Mouse (Mus musculus): ENCODE results near the gene Hoxa6. TPM values are rescaled to one million over a fixed set of nuclear protein-coding genes. Genes with fewer than 3 reads are reported as not detected.

Gene Hoxa6
- total and polyA plus RNA-seq, 3 experiments = 0.58 to 2.2 (median 2.1) TPM

DNA sequence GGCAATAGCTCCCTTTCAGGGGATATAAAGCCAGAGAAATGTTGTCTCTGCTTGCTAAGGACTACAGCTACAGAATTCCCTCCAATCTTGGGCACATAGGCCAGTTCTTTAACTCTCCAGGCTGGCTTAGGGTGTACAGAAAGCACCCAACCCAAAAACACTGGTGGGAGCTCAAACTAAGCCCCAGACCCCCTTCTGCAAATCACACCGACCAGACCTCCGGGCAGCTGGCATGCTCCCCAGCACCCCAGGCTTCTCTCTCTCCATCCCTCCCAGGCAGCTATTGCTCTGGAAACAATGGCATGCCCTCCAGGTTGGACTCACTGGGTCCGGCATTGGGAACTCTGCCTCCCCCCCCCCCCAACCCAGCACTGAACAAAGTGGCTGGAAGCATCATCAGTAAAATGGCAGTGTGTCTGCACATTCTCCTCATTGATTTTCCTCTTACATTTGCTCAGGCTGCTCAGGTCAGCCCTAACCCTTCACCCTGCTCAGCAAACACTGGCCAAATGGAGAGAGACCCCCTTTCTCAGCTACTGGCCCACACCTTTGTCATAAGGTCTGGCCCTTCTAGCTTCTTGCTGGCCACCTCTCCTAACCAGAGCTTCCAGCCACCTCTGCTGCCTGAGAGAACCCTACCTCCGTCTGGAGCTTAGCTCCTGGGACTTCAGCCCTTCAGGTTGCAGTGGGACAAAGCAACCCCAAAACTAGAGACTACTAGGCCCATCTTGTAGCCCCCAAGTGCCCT lies 29.4 kb downstream of the Hoxa6 start:
- no peak overlapping the region for H3K27ac ChIP-seq (ENCODE audit: insufficient read depth, low read depth)
- TF ChIP-seq ELF1 (IDR thresholded peaks at IDR 0.05; ENCODE audit: low read depth, low read length) (no peak), NRF1 (IDR thresholded peaks at IDR 0.05; ENCODE audit: low read depth, low read length) (no peak), MEF2A (IDR thresholded peaks at IDR 0.05; ENCODE audit: borderline replicate concordance, low read depth, low read length) (no peak), POLR2A (IDR thresholded peaks at IDR 0.05; ENCODE audit: low read depth, low read length) (no peak), CHD1 (IDR thresholded peaks at IDR 0.05; ENCODE audit: low read depth, low read length) (no peak), MYC (IDR thresholded peaks at IDR 0.05; ENCODE audit: low read depth, low read length) (no peak), JUND (conservative IDR thresholded peaks at IDR 0.05; ENCODE audit: low read depth, low read length) (no peak), ZKSCAN1 (IDR thresholded peaks at IDR 0.05; ENCODE audit: borderline replicate concordance, low read depth, low read length) (no peak)
- in situ Hi-C loops (cut with MboI; ENCODE audit: low pct_ligation_motif_present, low pct_unique_long_range_greater_than_20kb, low sequenced_read_pairs) (no loop called here), dilution Hi-C loops (cut with MboI; ENCODE audit: extremely low pct_ligation_motif_present, extremely low pct_unique_long_range_greater_than_20kb, low sequenced_read_pairs) (no loop called here)
- no peaks in the 10 kb centered on the region for H3K4me1 ChIP-seq (ENCODE audit: control insufficient read depth in 1 of 2, insufficient read depth in 2 of 2)
- no peaks in the 10 kb centered on the region for H3K27me3 ChIP-seq (replicated peaks)
- no peak overlapping the region for H3K9ac ChIP-seq (ENCODE audit: insufficient read depth, low read depth)
- no peaks in the 10 kb centered on the region for H3K36me3 ChIP-seq (replicated peaks in 1 of 2; ENCODE audit: control insufficient read depth in 1 of 2, insufficient read depth in 1 of 2, low read length in 1 of 2)
- peaks cover 5% of the 10 kb centered on the region for H3K9me3 ChIP-seq (replicated peaks; ENCODE audit: low read length)
- H3K4me2 ChIP-seq (ENCODE audit: insufficient read depth, low read depth, poor library complexity, severe bottlenecking) = no peak overlapping the region
- no peak for DNase-seq (ENCODE audit: extremely low read depth)
- H3K79me2 ChIP-seq (replicated peaks; ENCODE audit: control insufficient read depth, extremely low read depth, insufficient read depth, poor library complexity, severe bottlenecking) = no peaks in the 10 kb centered on the region
- no peak overlapping the region for H3K4me3 ChIP-seq (replicated peaks in 1 of 3; ENCODE audit: low read depth in 2 of 3, low read length in 2 of 3, poor library complexity in 1 of 3)

DNA sequence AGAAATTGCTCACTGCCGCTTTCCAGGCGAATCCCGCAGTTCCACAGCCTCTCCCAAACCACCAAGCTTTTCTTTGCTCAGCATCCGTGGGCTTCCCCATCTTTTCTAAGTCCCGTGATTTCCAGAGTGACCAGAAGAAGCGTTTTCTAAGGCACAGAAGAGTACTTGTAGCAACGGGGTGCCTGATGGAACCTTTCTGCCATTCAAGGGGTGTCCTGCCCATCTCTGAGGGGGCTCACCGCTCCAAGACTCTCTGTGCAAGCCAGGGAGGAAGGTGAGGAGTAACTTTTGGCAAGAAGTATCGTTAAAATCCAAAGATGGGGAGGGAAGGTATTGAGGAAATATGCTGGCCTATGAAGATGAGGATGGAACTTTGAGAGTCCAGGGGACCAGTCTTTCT lies 30.7 kb downstream of the Hoxa6 start:
- Histone ChIP-seq H3K27ac (ENCODE audit: insufficient read depth, low read depth) (no peak overlapping the region), H3K79me2 (replicated peaks; ENCODE audit: control insufficient read depth, extremely low read depth, insufficient read depth, poor library complexity, severe bottlenecking) (no peaks in the 10 kb centered on the region), H3K36me3 (replicated peaks in 1 of 2; ENCODE audit: control insufficient read depth in 1 of 2, insufficient read depth in 1 of 2, low read length in 1 of 2) (no peaks in the 10 kb centered on the region), H3K27me3 (replicated peaks) (no peaks in the 10 kb centered on the region), H3K4me1 (ENCODE audit: control insufficient read depth in 1 of 2, insufficient read depth in 2 of 2) (no peaks in the 10 kb centered on the region), H3K4me2 (ENCODE audit: insufficient read depth, low read depth, poor library complexity, severe bottlenecking) (no peak overlapping the region), H3K9me3 (replicated peaks; ENCODE audit: low read length) (peaks cover 5% of the 10 kb centered on the region), H3K4me3 (replicated peaks in 1 of 3; ENCODE audit: low read depth in 2 of 3, low read length in 2 of 3, poor library complexity in 1 of 3) (no peak overlapping the region), H3K9ac (ENCODE audit: insufficient read depth, low read depth) (no peak overlapping the region)
- TF ChIP-seq IRF4 (IDR thresholded peaks at IDR 0.05; ENCODE audit: low read depth, low read length) = no peak
- no peak for TF ChIP-seq MAZ (IDR thresholded peaks at IDR 0.05; ENCODE audit: low read depth, low read length)
- TF ChIP-seq PAX5 (IDR thresholded peaks at IDR 0.05; ENCODE audit: low read length) = no peak
- no peak for TF ChIP-seq CTCF (conservative IDR thresholded peaks at IDR 0.05 in 1 of 2, IDR thresholded peaks at IDR 0.05 in 1 of 2; ENCODE audit: low read depth in 2 of 2, low read length in 2 of 2)
- TF ChIP-seq RAD21 (IDR thresholded peaks at IDR 0.05; ENCODE audit: low read depth, low read length) = no peak
- TF ChIP-seq MYC (IDR thresholded peaks at IDR 0.05; ENCODE audit: low read depth, low read length) = no peak
- no peak for TF ChIP-seq SMC3 (IDR thresholded peaks at IDR 0.05; ENCODE audit: low read depth, low read length)
- no peak for TF ChIP-seq TCF12 (IDR thresholded peaks at IDR 0.05; ENCODE audit: low read depth, low read length)
- TF ChIP-seq MAX (IDR thresholded peaks at IDR 0.05; ENCODE audit: low read length) = no peak
- no peak for TF ChIP-seq ZNF384 (IDR thresholded peaks at IDR 0.05; ENCODE audit: low read depth, low read length)
- TF ChIP-seq ZC3H11A (IDR thresholded peaks at IDR 0.05; ENCODE audit: low read depth, low read length) = no peak
- no peak for TF ChIP-seq POLR2A (IDR thresholded peaks at IDR 0.05; ENCODE audit: low read depth, low read length)
- TF ChIP-seq POLR2AphosphoS2 (IDR thresholded peaks at IDR 0.05; ENCODE audit: low read depth, low read length) = no peak
- no peak for TF ChIP-seq BHLHE40 (IDR thresholded peaks at IDR 0.05; ENCODE audit: low read depth, low read length)
- no peak for TF ChIP-seq UBTF (IDR thresholded peaks at IDR 0.05; ENCODE audit: low read depth, low read length)
- in situ Hi-C loops (cut with MboI; ENCODE audit: low pct_ligation_motif_present, low pct_unique_long_range_greater_than_20kb, low sequenced_read_pairs) (no loop called here), dilution Hi-C loops (cut with MboI; ENCODE audit: extremely low pct_ligation_motif_present, extremely low pct_unique_long_range_greater_than_20kb, low sequenced_read_pairs) (no loop called here)
- DNase-seq (ENCODE audit: extremely low read depth) = no peak

Measured in CH12.LX (cell line).